Mouse (Mus musculus) ovary, adult 2 months (tissue): ENCODE data around the gene Tlr7. TPM values are rescaled to one million over a fixed set of nuclear protein-coding genes. Genes with fewer than 3 reads are reported as not detected.

ENCODE experiments used
- polyA plus RNA-seq: library from polyadenylated mRNA; depleted of rRNA; stranded (reverse); fragments of >200 nt; gene quantifications from 2 replicates; pipeline ENCODE4 v1.2.3, GENCODE M21; 2012; rRNA removed

The Tlr7 gene
- 0.14 and 0.16 TPM in 2 replicates for polyA plus RNA-seq

DNA sequence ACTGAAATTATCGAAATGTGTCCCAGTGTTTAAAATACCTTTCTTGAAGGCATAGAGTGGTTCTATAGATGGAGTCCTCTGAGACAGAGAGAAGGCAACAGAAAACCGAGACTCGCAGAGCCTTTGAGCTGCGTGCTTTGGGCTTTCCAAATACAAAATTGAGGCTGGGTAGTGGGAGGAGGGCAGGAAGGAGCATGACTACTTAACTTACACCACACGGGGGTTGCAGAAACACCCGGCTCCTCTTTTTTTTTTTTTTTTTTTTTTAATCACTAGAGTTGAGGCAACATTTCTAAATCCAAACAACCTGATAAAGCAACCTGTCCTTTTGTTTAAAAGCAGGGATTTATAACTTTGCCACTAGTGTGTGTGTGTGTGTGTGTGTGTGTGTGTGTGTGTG lies at the start of gene Tlr7:
TSS of gene Tlr7 (minus strand) at position 160 of the 400 bp plus-strand sequence.

GRCm38 (mm10) chrX:167264086-167264485 lies 66.3 kb downstream of the Tlr7 start, which contains the start of gene Tlr8:
Gene Tlr8, minus strand, starts transcription at chrX:167264329.

Other genes with a start within 250 kb of the Tlr7 start
- 41.9 and 70.3 TPM in 2 replicates for gene Tmsb4x, start 121.2 kb downstream of the Tlr7 start, polyA plus RNA-seq
- 0.07 and 0.91 TPM in 2 replicates for gene Tlr8, start 66.2 kb downstream of the Tlr7 start, polyA plus RNA-seq
- 52.8 and 56.3 TPM in 2 replicates for gene Prps2, start 52.2 kb upstream of the Tlr7 start, polyA plus RNA-seq